Mouse (Mus musculus) NIH3T3 (cell line): ENCODE results near the gene Vmn2r41.
"Not testable (repeated sequence)": the region's sequence is repeated elsewhere in the genome, so short reads cannot be mapped to it uniquely, and the experiment has no call there.

Experiments used
- DNase-seq: peaks from one replicate; pipeline ENCODE4 v3.0.0-alpha.2; 2012; ENCODE audit warnings: low read depth

The Vmn2r41 gene

DNA sequence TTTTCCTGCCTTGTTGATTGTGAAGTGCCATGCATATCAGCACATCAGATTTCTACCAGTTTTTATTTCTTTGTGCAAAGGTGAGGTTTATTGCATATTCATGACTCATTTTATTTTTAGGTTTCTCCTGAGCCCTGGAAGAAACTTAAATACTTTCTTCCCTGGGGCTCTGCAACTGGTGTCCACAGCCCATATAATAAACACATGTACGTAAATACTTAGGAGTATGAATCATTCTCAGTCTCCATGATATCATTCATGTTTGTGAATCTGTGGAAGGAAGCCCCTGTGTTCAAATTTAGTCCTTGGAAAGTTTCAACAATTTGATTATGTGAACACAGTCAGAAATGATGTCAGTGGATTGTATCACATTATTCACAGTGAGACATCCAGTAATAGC lies at the start of gene Vmn2r41:
Vmn2r41 (minus strand) TSS at position 101 of the 400 bp plus-strand sequence.
- DNase-seq, result not testable (repeated sequence)

DNA sequence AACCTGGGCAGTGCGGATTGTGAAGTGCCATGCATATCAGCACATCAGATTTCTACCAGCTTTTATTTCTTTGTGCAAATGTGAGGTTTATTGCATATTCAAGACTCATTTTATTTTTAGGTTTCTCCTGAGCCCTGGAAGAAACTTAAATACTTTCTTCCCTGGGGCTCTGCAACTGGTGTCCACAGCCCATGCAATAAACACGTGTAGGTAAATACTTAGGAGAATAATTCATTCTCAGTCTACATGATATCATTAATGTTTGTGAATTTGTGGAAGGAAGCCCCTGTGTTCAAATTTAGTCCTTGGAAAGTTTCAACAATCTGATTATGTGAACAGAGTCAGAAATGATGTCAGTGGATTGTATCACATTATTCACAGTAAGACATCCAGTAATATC lies 38.8 kb upstream of the Vmn2r41 start, which contains the start of gene Vmn2r42:
Vmn2r42 (minus strand) TSS at position 101 of the 400 bp plus-strand sequence.
- DNase-seq, result not testable (repeated sequence)

DNA sequence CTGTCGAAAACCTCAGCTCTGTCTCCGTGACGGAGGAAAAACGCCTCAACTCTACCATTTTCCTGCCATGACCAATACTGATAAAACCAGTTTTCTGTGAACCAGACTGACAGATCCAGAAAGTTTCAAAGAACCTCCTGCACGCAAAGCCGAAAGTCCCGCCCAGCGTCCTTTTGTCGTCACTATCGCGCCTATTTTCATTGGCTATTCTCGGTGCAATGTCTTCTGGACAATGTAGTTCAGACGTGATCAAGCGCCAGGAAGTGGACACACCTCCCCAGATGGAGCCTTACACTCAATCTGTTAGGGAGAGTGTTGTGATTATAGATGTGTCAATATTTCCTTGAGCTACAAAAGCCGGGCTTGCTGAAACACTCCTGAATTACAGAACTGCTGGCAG lies 68.6 kb downstream of the Vmn2r41 start:
- not testable (repeated sequence) for DNase-seq
